Mouse (Mus musculus): ENCODE data around the gene Xxylt1.

DNA sequence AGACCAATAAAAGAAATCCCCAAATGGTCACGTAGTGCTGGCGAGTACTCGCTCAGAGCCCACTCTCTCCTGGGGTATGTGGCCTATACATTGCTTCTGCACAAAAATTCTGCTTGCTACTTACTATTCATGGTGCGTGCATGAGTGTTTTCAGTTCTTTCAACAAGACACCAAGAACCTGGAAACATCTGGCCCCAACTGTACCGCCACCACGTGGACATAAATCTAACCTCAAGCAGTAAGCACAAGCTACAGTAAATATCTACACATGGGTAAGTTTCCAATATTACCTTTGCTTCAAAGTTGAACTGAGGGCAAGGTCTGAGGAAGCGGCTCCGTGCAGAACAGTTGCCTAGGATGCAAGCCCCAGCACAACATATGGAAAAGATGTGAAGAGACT is 142.0 kb downstream of the Xxylt1 start:
- TF ChIP-seq CTCF (IDR thresholded peaks at IDR 0.05; ENCODE audit: extremely low read depth, insufficient read depth, insufficient read length, insufficient replicate concordance) = no peak
- TF ChIP-seq POLR2A (IDR thresholded peaks at IDR 0.05; ENCODE audit: low read depth, low read length) = no peak

Data from spleen, adult 2 months (tissue).